Mouse (Mus musculus) neural tube, embryonic 12.5 days (tissue): ENCODE results near the gene Coro1c. TPM values are rescaled to one million over a fixed set of nuclear protein-coding genes. Genes with fewer than 3 reads are reported as not detected.

Source experiments
- ATAC-seq: fragments of 200-750 bp; cut with Nextera tagmentation; 2 replicates; pipeline ENCODE4 v1.8.0; 2017; ENCODE audit warnings: low read depth, mild to moderate bottlenecking, moderate TSS enrichment, moderate library complexity; ENCODE audit not compliant: low FRiP score
- H3K27ac ChIP-seq: fragments of 300-500 bp; sonication (generic); 2 replicates; pipeline ENCODE4 v1.5.1; 2016
- H3K27me3 ChIP-seq: fragments of 300-500 bp; sonication (generic); replicated peaks from 2 replicates; pipeline ENCODE4 v1.6.1; 2016; ENCODE audit warnings: mild to moderate bottlenecking
- H3K36me3 ChIP-seq: fragments of 300-500 bp; sonication (generic); 2 replicates; pipeline ENCODE4 v1.6.1; 2016; ENCODE audit warnings: mild to moderate bottlenecking
- H3K4me1 ChIP-seq: fragments of 300-500 bp; sonication (generic); 2 replicates; pipeline ENCODE4 v1.6.1; 2016
- H3K4me2 ChIP-seq: fragments of 300-500 bp; sonication (generic); replicated peaks from 2 replicates; pipeline ENCODE4 v1.6.1; 2016; ENCODE audit warnings: mild to moderate bottlenecking
- H3K4me3 ChIP-seq: fragments of 300-500 bp; sonication (generic); 2 replicates; pipeline ENCODE4 v1.5.1; 2016
- H3K9ac ChIP-seq: fragments of 300-500 bp; sonication (generic); 2 replicates; pipeline ENCODE4 v1.6.1; 2016; ENCODE audit warnings: mild to moderate bottlenecking
- H3K9me3 ChIP-seq: fragments of 300-500 bp; sonication (generic); 2 replicates; pipeline ENCODE4 v1.6.1; 2016; ENCODE audit warnings: mild to moderate bottlenecking
- WGBS: fragments of 180-500 bp; shearing (Covaris S2); methylation state at CpG from one replicate; pipeline ENCODE4 v1.1.7; 2016; 5-methylcytosine and 5-hydroxymethylcytosine counted together
- polyA plus RNA-seq: library from polyadenylated mRNA; unstranded; fragments of >200 nt; fragmentation: Nextera tagmentation; extraction: Ambion mirVana; gene quantifications from 2 replicates; pipeline ENCODE4 v1.2.1, GENCODE M21; 2016

Coro1c gene
- polyA plus RNA-seq, 1 experiment from 2014 or later = 292 TPM

DNA sequence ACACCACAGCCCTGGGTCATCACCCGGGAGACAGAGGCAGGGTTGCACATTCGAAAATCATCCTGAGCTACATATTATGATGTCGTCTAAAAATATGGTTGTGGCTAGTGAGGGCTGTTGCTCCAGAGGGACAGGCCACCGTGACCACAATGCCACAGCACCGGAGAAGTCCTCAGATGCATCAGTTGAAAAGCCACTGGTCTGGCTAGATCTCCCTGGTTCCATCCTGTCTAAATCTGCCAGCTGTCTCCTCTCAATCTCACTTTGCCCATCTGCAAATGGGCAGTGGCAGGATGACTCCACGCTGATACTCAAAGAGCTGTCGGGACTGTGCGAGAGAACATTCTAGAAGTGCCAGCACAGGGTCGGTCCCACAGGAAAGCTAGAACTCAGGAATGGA lies 110.0 kb downstream of the Coro1c start:
- Histone ChIP-seq H3K9ac (no peak overlapping the region), H3K27ac (no peak overlapping the region), H3K4me2 (peak overlapping the region; percentile 44), H3K4me1 (peaks cover 34% of the 10 kb centered on the region), H3K27me3 (0 out of 2 replicates have a peak, but pooled peaks cover 5% of the 10 kb centered on the region), H3K9me3 (no peaks in the 10 kb centered on the region), H3K4me3 (no peak overlapping the region), H3K36me3 (no peaks in the 10 kb centered on the region)
- ATAC-seq = no peak
- 82% methylated on average over 9 of the region's 9 CpGs for WGBS

DNA sequence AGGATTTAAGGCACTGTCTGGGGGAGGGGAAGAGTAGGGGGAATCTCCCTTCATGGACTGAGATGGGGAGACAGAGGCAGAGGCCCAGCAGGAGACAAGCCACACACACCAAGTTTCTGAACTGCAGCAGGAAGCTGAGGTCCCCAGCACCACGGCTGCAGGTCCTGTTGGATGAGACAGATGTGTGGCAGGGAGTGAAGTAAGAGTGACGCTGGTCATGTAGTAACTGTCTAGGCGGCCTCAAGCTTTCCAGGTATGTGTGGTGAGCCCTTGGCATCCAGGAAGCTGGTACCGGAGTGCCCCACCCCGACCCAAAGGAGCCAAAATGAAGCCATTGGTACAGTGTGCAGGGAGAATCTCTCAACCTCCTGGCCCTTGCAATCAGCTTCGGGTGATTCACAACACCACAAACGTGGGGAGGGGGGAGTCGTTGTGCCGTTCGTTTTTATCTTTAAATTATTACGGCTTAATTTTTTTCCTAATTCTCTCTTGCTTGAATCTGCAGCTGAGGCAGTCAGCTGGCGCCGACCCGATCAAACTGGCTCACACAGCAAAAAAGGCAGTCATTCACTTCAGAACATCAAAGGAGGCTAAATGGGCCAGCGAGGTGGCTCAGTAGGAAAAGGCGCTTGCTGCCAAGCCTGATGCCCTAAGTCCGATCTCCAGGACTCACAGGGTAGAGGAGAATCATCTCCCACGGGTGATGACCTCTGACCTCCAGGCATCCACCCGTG lies 111.2 kb downstream of the Coro1c start:
- 9% methylated on average over 19 of the region's 19 CpGs for WGBS
- Histone ChIP-seq H3K9ac (no peak overlapping the region), H3K4me1 (peaks cover 34% of the 10 kb centered on the region), H3K4me2 (peak overlapping the region; percentile 44), H3K4me3 (no peak overlapping the region), H3K27me3 (0 out of 2 replicates have a peak, but pooled peaks cover 5% of the 10 kb centered on the region), H3K36me3 (no peaks in the 10 kb centered on the region), H3K9me3 (no peaks in the 10 kb centered on the region), H3K27ac (no peak overlapping the region; the same call in 1 of the 2 replicates)
- no peak for ATAC-seq

- WGBS = 10% methylated on average over 13 of the region's 13 CpGs
- Histone ChIP-seq H3K36me3 (no peaks in the 10 kb centered on the region), H3K4me2 (peak overlapping the region; percentile 44), H3K27ac (no peak overlapping the region; the same call in 1 of the 2 replicates), H3K4me1 (peaks cover 34% of the 10 kb centered on the region), H3K9ac (no peak overlapping the region), H3K4me3 (no peak overlapping the region), H3K27me3 (0 out of 2 replicates have a peak, but pooled peaks cover 5% of the 10 kb centered on the region), H3K9me3 (no peaks in the 10 kb centered on the region)
- ATAC-seq = 0 out of 2 replicates have a peak, but pooled peaks have one; percentile 18
Measured at GRCm38 (mm10) chr5:113796401-113797148, 112.0 kb downstream of the Coro1c start.

Other genes with a start within 250 kb of the Coro1c start
- not detected in 2 replicates for gene 1700069L16Rik, start 184.0 kb downstream of the Coro1c start, polyA plus RNA-seq
- 6.0 and 7.3 TPM in 2 replicates for gene Ficd, start 173.0 kb downstream of the Coro1c start, polyA plus RNA-seq
- gene Sart3, start 136.2 kb downstream of the Coro1c start, polyA plus RNA-seq = 66.2 and 69.1 TPM in 2 replicates
- gene Iscu, start 136.0 kb downstream of the Coro1c start, polyA plus RNA-seq = 101 and 105 TPM in 2 replicates
- 39.3 and 43.8 TPM in 2 replicates for gene Tmem119, start 108.2 kb downstream of the Coro1c start, polyA plus RNA-seq
- gene Selplg, start 76.1 kb downstream of the Coro1c start, polyA plus RNA-seq = 1.5 and 2.3 TPM in 2 replicates
- 19.3 and 21.0 TPM in 2 replicates for gene Ssh1, start 85.1 kb upstream of the Coro1c start, polyA plus RNA-seq
- not detected in 2 replicates for gene Dao, start 94.9 kb upstream of the Coro1c start, polyA plus RNA-seq
- gene Usp30, start 156.7 kb upstream of the Coro1c start, polyA plus RNA-seq = 15.5 and 18.4 TPM in 2 replicates
- gene Svop, start 182.8 kb upstream of the Coro1c start, polyA plus RNA-seq = 59.8 and 63.9 TPM in 2 replicates
- gene Alkbh2, start 219.5 kb upstream of the Coro1c start, polyA plus RNA-seq = 10.7 and 10.9 TPM in 2 replicates
- 25.2 and 25.8 TPM in 2 replicates for gene Ung, start 221.6 kb upstream of the Coro1c start, polyA plus RNA-seq
- 0.80 and 1.8 TPM in 2 replicates for gene Acacb, start 237.8 kb upstream of the Coro1c start, polyA plus RNA-seq